Comparison of ENCODE assay signal across 25 mouse cellular contexts in genomic region chr12:85993790-85994360, GRCm38 (mm10).
"Had no signal": no experiment of that assay in that cellular context is flagged by ENCODE, and none has a peak within 500 bp of the region (broad histone marks: within the 10 kb centered on the region; RNA-seq: fewer than 3 reads in every experiment).

No protein-coding gene starts in this region.

- H3K27me3 ChIP-seq: heart, embryonic 12.5 days; hindbrain, embryonic 12.5 days; intestine, embryonic 15.5 days; limb, embryonic 12.5 days; liver, embryonic 12.5 days had no signal

- H3K36me3 ChIP-seq: hindbrain, embryonic 12.5 days; intestine, embryonic 15.5 days had no signal

- H3K9ac ChIP-seq: heart, embryonic 12.5 days; hindbrain, embryonic 12.5 days; hindbrain, embryonic 14.5 days; intestine, embryonic 15.5 days; limb, embryonic 12.5 days; liver, embryonic 12.5 days; liver, embryonic 14.5 days had no signal

- H3K4me2 ChIP-seq: heart, embryonic 12.5 days; hindbrain, embryonic 12.5 days; hindbrain, embryonic 14.5 days; intestine, embryonic 15.5 days; limb, embryonic 12.5 days; liver, embryonic 12.5 days had no signal

- H3K9me3 ChIP-seq: heart, embryonic 10.5 days; heart, embryonic 12.5 days; hindbrain, embryonic 10.5 days; hindbrain, embryonic 12.5 days; intestine, embryonic 15.5 days; limb, embryonic 12.5 days; liver, embryonic 12.5 days had no signal

- H3K4me3 ChIP-seq: gastrocnemius, adult 2 months; heart, embryonic 10.5 days; heart, embryonic 12.5 days; hindbrain, embryonic 10.5 days; hindbrain, embryonic 12.5 days; intestine, embryonic 15.5 days; layer of hippocampus, adult 2 months; left cerebral cortex, adult 2 months; limb, embryonic 12.5 days; liver, embryonic 12.5 days had no signal

- DNase-seq: gastrocnemius, adult 2 months; gastrocnemius, postnatal 10 days; gastrocnemius, postnatal 25 days; heart, adult 18-20 months; heart, postnatal 10 days; heart, postnatal 4 days; kidney, adult 18-20 months; kidney, adult 8-10 months; kidney, postnatal 10 days; kidney, postnatal 25 days; kidney, postnatal 4 days had no signal

- ATAC-seq: hindbrain, embryonic 16.5 days; inflammation-experienced regulatory T-cells, adult 6 months; intestine, embryonic 15.5 days; intestine, postnatal 0 days; liver, embryonic 12.5 days had no signal

- H3K4me1 ChIP-seq: intestine, embryonic 15.5 days; liver, embryonic 12.5 days had no signal

- H3K27ac ChIP-seq: gastrocnemius, adult 2 months; heart, embryonic 10.5 days; hindbrain, embryonic 10.5 days; hindbrain, embryonic 12.5 days; hindbrain, embryonic 14.5 days; intestine, embryonic 15.5 days; layer of hippocampus, adult 2 months; left cerebral cortex, adult 2 months; limb, embryonic 12.5 days; liver, embryonic 12.5 days; liver, embryonic 14.5 days had no signal
